Mouse (Mus musculus) c-Kit-positive CD71-positive TER-119-positive erythroid progenitor cells, embryonic 14.5 days (primary cell): Measurements from ENCODE around the gene Hs2st1.
A peak's percentile ranks its signal among the peaks of the same experiment; 100 is the strongest.

Source experiments
- DNase-seq: peaks from one replicate; pipeline ENCODE4 v3.0.0-alpha.2; 2013; ENCODE audit warnings: low spot score

Gene Hs2st1

DNA sequence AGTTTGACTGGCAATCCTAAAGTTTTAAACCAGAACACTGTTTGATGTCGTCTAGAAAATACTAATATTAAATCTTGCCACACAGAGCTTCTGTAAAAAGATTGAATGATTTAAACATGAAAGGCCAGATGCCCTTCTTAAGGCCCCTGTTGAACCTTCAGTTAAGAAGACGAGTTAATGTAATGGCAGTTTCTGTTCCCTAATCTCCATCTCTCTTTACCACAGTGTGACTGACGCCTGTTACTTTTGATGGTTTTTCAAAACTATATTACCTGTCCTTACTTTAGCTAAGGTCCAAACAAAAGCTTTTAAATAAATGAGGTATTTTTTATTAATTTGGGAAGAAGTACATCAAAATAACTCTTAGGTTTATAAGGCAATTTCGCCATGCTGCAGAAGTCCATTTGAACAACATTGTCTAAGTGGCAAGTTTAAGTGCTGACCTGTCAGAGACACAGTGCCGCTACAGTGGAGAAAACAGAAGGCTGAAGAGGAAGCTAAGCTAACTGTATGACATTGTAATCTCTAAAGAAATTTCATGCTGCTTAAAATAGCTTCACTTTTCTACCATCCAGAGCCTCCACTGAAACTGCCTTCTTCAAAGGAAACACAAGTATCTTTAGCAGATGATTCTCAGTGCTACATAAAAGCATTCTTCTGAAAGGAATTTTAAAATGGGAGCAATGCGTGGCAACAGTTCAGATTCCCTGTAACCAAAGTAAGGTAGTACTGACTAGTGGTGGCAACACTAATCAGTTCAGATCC lies 15.0 kb upstream of the Hs2st1 start:
- DNase-seq = no peak

DNA sequence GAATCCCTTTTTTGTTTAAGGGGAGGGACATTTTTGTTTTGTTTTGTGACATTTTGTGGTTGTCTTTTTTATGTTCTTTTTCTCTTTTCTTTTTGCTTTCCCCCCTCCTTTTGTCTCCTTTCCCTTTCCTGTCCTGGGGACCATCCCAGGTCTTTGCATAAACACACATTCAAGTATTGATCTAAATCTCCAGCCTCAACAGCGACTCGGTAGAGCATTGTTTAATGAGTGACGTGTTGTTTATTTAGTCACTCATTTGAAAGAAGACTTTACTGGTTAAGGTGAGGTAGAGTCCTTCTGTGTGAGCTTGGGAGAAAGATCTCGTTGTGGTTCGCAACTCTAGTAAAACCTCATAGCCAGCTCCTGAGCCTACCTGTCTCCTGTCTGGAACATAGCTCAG lies 13.8 kb upstream of the Hs2st1 start:
- DNase-seq = no peak

- no peak for DNase-seq
These were observed 12.3 kb upstream of the Hs2st1 start for GRCm38 (mm10) chr3:144582306-144582705.

- DNase-seq = no peak
These were observed 11.9 kb upstream of the Hs2st1 start for GRCm38 (mm10) chr3:144581842-144582241.

- DNase-seq = no peak
These were observed 10.3 kb upstream of the Hs2st1 start for GRCm38 (mm10) chr3:144580281-144580680.

DNA sequence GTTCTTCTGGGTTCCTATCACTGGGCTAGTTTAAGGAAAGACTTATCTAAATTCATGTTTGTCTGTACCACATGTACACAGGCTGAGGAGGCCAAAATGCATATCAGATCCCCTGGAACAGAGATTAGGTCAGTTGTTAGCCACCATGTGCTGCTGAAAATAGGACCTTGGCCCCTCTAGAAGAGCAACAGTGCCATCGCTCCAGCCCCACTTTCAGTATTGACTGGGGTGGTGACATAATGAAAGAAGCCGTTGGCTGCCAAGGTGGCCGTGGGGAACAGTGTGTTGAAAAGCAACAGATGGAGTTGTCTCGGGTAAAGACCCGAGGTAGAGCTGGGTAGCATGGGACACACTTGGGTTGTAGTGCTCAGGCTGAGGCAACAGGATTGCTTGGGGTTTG lies 9.8 kb upstream of the Hs2st1 start:
- no peak for DNase-seq

DNA sequence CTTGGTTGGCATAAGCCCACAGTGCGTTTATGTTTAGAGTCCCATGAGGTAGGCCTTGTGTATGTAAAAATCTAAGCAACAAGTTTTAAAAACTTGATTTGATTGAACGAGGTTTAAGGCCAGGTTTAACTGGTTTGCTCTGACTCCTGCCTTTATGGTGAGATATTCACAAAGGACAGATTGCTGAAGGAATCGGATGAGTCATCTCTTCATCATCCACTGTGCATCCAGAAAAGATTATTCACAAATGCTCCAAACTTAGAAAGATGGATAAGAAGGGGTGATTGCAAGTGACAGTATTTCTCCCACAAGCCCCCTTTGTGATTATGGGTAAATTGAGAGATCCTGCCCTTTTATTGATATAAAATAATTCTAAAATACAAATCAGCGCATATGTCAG lies 8.9 kb upstream of the Hs2st1 start:
- DNase-seq = no peak

DNA sequence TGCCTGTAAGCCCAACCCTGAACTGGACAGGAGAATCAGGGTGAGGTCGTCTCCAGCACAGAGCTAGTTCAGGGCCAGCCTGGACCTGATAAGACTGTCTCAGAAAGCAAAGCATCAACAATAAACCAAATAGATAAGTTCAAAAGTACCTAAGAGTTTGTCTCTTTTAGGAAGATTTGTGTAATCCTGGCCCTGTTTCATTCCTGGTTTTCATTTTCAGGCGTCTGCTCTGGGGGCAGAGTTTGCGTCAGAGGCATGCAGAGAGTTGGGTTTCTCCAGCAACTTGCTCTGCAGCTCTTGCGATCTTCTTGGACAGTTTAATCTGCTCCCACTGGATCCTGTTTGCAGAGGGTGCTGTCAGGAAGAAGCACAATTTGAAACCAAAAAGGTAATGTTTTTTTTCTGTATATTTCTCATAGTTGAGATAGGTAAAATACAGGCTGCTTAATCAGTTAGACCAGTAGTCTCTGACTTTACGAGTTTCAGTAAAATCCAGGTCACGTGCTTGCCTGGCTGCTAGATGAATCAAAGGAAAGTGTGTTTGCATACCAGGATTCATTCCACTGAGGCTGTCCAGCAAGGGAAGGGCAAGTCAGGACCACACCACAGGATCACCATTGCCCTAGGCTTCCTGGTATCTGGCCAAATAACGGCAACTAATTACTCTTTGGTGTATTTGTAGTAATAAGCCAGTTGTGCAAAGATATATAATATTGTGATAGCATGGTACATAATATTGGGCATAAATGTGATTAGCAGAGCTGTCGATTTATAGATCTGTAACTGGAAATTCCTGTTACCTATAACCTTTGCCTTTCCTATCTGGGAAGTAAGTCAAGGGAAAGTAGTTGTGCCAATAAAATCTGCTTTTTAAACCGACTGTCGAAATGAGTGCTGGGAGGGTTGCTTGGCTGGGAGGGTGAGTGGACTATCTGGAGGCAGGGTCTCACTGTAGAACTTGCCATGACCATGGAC lies 7.7 kb upstream of the Hs2st1 start:
- DNase-seq = no peak

GRCm38 (mm10) chr3:144574256-144574655 lies 4.3 kb upstream of the Hs2st1 start:
- DNase-seq = no peak

- no peak for DNase-seq
These were observed 971 bp upstream of the Hs2st1 start for GRCm38 (mm10) chr3:144570816-144571487.

DNA sequence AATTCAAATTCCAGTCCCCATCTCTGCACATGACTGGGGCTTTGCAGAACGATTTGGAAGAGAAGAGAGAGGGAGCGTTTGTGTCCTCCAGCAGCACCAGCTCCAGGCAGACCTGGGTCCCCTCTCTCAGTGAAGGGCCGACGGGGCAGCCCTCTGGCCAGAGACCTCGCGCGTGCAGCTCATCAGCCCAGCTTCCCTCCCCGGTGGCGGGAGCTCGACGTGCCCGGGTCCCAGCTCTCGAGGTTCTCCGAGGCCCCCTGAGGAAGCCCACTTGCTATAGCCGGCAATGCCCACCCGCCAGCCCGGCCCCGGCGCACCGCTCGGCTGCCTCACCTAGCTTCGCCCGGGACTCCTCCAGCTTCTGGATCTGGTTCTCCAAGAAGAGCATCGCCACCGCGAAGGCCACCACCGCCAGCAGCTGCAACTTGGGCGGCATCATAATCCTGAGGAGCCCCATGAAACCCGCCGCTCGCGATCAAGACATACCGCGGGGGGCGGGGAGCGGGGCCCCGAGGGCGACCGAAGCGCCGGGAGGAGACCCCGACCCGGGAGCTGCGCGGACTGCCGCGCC lies 495 bp downstream of the Hs2st1 start:
- DNase-seq = peak; percentile 29

- DNase-seq = peak; percentile 18
These were observed 1.1 kb downstream of the Hs2st1 start for GRCm38 (mm10) chr3:144568861-144569361.

- no peak for DNase-seq
These were observed 4.8 kb downstream of the Hs2st1 start for GRCm38 (mm10) chr3:144565212-144565611.

GRCm38 (mm10) chr3:144563916-144564315 lies 6.1 kb downstream of the Hs2st1 start:
- DNase-seq = no peak

GRCm38 (mm10) chr3:144561511-144562250 lies 8.3 kb downstream of the Hs2st1 start:
- DNase-seq = peak; percentile 8

GRCm38 (mm10) chr3:144558274-144558673 lies 11.7 kb downstream of the Hs2st1 start:
- DNase-seq = no peak

DNA sequence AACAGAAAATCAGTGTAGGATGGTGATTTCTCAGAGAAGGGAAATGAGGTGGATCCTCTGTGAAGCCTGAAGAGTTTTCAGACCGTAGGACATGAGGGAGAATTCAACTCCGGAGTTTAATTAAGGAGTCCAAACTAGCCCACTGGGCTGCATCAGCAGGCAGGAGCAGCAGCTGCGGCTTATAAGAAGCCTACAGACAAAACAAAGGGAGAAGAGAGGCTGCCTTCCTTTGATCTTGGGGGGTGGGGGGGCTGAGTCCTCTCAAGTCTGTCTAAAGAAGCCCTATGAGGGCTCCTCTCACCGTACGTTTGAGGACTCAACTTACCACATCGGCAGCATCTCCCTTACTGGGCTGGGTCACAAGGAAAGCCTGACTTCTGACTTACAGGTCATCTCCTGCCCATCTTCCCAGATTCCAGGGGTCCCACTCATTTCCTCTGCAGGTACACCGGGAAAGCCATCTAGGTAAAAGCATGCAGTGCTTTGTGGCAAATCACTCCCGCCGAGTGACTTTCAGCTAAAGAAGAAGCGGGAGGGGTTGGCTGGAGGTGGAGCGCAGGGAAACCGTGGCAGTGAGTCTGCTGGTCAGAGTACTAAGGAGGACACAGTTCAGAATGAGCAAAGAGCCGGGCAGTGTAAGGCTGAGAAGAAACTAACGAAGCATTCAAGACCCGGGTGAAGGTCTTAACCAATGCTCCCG lies 13.2 kb downstream of the Hs2st1 start:
- DNase-seq = no peak

GRCm38 (mm10) chr3:144555144-144555543 lies 14.8 kb downstream of the Hs2st1 start:
- no peak for DNase-seq

DNA sequence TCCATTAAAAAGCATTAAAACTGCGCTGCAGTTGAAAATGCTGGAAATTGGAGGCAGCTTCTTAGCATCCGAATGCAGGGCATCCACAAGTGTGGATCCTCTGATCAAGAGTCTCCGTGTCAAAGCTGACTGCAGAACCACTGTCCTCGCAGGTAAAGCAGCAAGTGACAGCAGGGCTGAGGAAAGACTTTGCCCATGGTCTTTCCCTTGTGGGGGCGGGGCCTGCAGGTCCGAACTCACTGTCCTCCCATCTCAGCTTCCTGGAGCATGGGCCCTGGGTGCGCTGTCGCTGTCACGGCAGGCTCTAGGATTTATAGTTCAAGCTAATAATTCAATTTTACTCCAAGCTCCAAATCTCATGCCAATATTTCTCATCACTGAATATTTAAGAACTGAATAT lies 15.5 kb downstream of the Hs2st1 start:
- no peak for DNase-seq

GRCm38 (mm10) chr3:144553942-144554341 lies 16.0 kb downstream of the Hs2st1 start:
- DNase-seq = no peak

DNA sequence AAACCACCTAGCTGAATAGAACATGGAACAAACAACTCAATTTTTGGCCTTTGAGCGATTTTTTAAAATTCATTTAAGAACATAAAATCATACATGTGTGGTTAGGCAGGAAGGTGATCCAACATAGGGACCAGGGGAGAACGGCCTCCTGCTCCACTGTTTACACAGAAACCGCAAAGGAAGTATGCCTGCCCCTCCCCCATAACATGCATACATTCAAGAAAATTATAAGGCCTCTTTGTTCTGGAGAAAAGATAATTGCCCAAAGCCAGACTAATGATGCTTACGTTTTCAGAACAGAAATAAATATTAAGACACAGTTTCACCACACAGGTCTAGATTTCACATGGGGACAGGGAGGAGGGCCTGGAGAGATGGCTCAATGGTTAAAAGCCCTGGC lies 18.6 kb downstream of the Hs2st1 start:
- no peak for DNase-seq
